Mouse (Mus musculus): ENCODE data around the gene Rusc2. TPM values are rescaled to one million over a fixed set of nuclear protein-coding genes. Genes with fewer than 3 reads are reported as not detected.

Gene Rusc2
- polyA plus RNA-seq, 1 experiment from 2014 or later = 29.6 TPM

GRCm38 (mm10) chr4:43364914-43365560 is 16.7 kb upstream of the Rusc2 start:
- ATAC-seq = no peak
- POLR2A ChIA-PET = no interaction called here
- no peak for DNase-seq (ENCODE audit: low read depth, low spot score)
- in situ Hi-C loops (cut with MboI; ENCODE audit: low pct_unique_long_range_greater_than_20kb) = no loop called here
- CTCF ChIA-PET = no interaction called here
- no peaks in the 10 kb centered on the region for H3K27me3 ChIP-seq
- TF ChIP-seq CTCF (IDR thresholded peaks at IDR 0.05) = no peak

GRCm38 (mm10) chr4:43367295-43367694 is 14.5 kb upstream of the Rusc2 start:
- no peaks in the 10 kb centered on the region for H3K27me3 ChIP-seq
- in situ Hi-C loops (cut with MboI; ENCODE audit: low pct_unique_long_range_greater_than_20kb) = no loop called here
- ChIA-PET CTCF (no interaction called here), POLR2A (no interaction called here)
- DNase-seq (ENCODE audit: low read depth, low spot score) = no peak
- no peak for TF ChIP-seq CTCF (IDR thresholded peaks at IDR 0.05)
- no peak for ATAC-seq

- ATAC-seq = no peak
- in situ Hi-C loops (cut with MboI; ENCODE audit: low pct_unique_long_range_greater_than_20kb) = no loop called here
Measured at GRCm38 (mm10) chr4:43367787-43368186, 14.0 kb upstream of the Rusc2 start.

GRCm38 (mm10) chr4:43371406-43371805 is 10.4 kb upstream of the Rusc2 start:
- CTCF ChIA-PET = interaction anchor here (1.1 kb wide), 1 partner anchor 8 kb away, joined by 3 read pairs; no protein-coding TSS in a partner anchor
- in situ Hi-C loops (cut with MboI; ENCODE audit: low pct_unique_long_range_greater_than_20kb) = no loop called here
- POLR2A ChIA-PET = no interaction called here
- no peak for TF ChIP-seq CTCF (IDR thresholded peaks at IDR 0.05)
- ATAC-seq = no peak
- H3K27me3 ChIP-seq = no peaks in the 10 kb centered on the region
- no peak for DNase-seq (ENCODE audit: low read depth, low spot score)

More at GRCm38 (mm10) chr4:43367787-43368186, 14.0 kb upstream of the Rusc2 start:
- no peak for DNase-seq (ENCODE audit: low read depth, low spot score)
- CTCF ChIA-PET = no interaction called here
- POLR2A ChIA-PET = no interaction called here
- TF ChIP-seq CTCF (IDR thresholded peaks at IDR 0.05) = no peak
- no peaks in the 10 kb centered on the region for H3K27me3 ChIP-seq

GRCm38 (mm10) chr4:43372155-43372554 is 9.6 kb upstream of the Rusc2 start:
- no peaks in the 10 kb centered on the region for H3K27me3 ChIP-seq
- in situ Hi-C loops (cut with MboI; ENCODE audit: low pct_unique_long_range_greater_than_20kb) = no loop called here
- TF ChIP-seq CTCF (IDR thresholded peaks at IDR 0.05) = no peak
- POLR2A ChIA-PET = no interaction called here
- ATAC-seq = no peak
- CTCF ChIA-PET = interaction anchor here (0.8 to 1.1 kb wide), 2 partner anchors 9 to 11 kb away, joined by 3 read pairs; no protein-coding TSS in a partner anchor
- no peak for DNase-seq (ENCODE audit: low read depth, low spot score)

- DNase-seq (ENCODE audit: low read depth, low spot score) = no peak
- no peak for ATAC-seq
- no peak for TF ChIP-seq CTCF (IDR thresholded peaks at IDR 0.05)
- ChIA-PET CTCF (no interaction called here), POLR2A (interaction anchor here (0.6 kb wide), 1 partner anchor 104 kb away, joined by 4 read pairs; no protein-coding TSS in a partner anchor)
- in situ Hi-C loops (cut with MboI; ENCODE audit: low pct_unique_long_range_greater_than_20kb) = no loop called here
- no peaks in the 10 kb centered on the region for H3K27me3 ChIP-seq
Measured at GRCm38 (mm10) chr4:43374266-43374665, 7.5 kb upstream of the Rusc2 start.

GRCm38 (mm10) chr4:43379601-43380000 is 2.2 kb upstream of the Rusc2 start:
- ATAC-seq (no peak), DNase-seq (ENCODE audit: low read depth, low spot score) (no peak)
- no peak for TF ChIP-seq CTCF (IDR thresholded peaks at IDR 0.05)
- in situ Hi-C loops (cut with MboI; ENCODE audit: low pct_unique_long_range_greater_than_20kb) = no loop called here
- ChIA-PET POLR2A (no interaction called here), CTCF (no interaction called here)
- no peaks in the 10 kb centered on the region for H3K27me3 ChIP-seq

- no peaks in the 10 kb centered on the region for H3K27me3 ChIP-seq
- DNase-seq (ENCODE audit: low read depth, low spot score) (no peak), ATAC-seq (no peak)
- in situ Hi-C loops (cut with MboI; ENCODE audit: low pct_unique_long_range_greater_than_20kb) = loop anchor here (5.0 kb wide), 1 partner anchor 36 kb away; no protein-coding TSS in a partner anchor
- CTCF ChIA-PET = interaction anchor here (1.3 kb wide), 1 partner anchor 9 kb away, joined by 3 read pairs; no protein-coding TSS in a partner anchor
- POLR2A ChIA-PET = no interaction called here
- no peak for TF ChIP-seq CTCF (IDR thresholded peaks at IDR 0.05)
Measured at GRCm38 (mm10) chr4:43380951-43381350, 828 bp upstream of the Rusc2 start.

GRCm38 (mm10) chr4:43382155-43383020 is 609 bp downstream of the Rusc2 start:
- H3K27me3 ChIP-seq = no peaks in the 10 kb centered on the region
- in situ Hi-C loops (cut with MboI; ENCODE audit: low pct_unique_long_range_greater_than_20kb) = loop anchor here (5.0 kb wide), 1 partner anchor 35 kb away; no protein-coding TSS in a partner anchor
- ChIA-PET CTCF (interaction anchor here (0.7 to 1.1 kb wide), 4 partner anchors 10 to 16 kb away, joined by 3 to 6 read pairs (median 3); no protein-coding TSS in a partner anchor), POLR2A (interaction anchor here (0.7 to 1.5 kb wide), 6 partner anchors 11 to 73 kb away, joined by 3 to 6 read pairs (median 4); no protein-coding TSS in a partner anchor)
- no peak for TF ChIP-seq CTCF (IDR thresholded peaks at IDR 0.05)
- peak; percentile 38 for ATAC-seq
- DNase-seq (ENCODE audit: low read depth, low spot score) = no peak

GRCm38 (mm10) chr4:43383246-43384082 is 1.7 kb downstream of the Rusc2 start:
- H3K27me3 ChIP-seq = no peaks in the 10 kb centered on the region
- CTCF ChIA-PET = interaction anchor here (0.7 to 1.1 kb wide), 4 partner anchors 11 to 15 kb away, joined by 3 to 6 read pairs (median 3); no protein-coding TSS in a partner anchor
- POLR2A ChIA-PET = interaction anchor here (0.7 to 1.5 kb wide), 6 partner anchors 10 to 74 kb away, joined by 3 to 6 read pairs (median 4); no protein-coding TSS in a partner anchor
- no peak for DNase-seq (ENCODE audit: low read depth, low spot score)
- ATAC-seq = peak; percentile 10
- no peak for TF ChIP-seq CTCF (IDR thresholded peaks at IDR 0.05)
- in situ Hi-C loops (cut with MboI; ENCODE audit: low pct_unique_long_range_greater_than_20kb) = loop anchor here (5.0 kb wide), 1 partner anchor 34 kb away; no protein-coding TSS in a partner anchor
